Mouse (Mus musculus) ZHBTc4 (cell line): ENCODE data around the gene 4930578G10Rik.
A peak's percentile ranks its signal among the peaks of the same experiment; 100 is the strongest.
"Not testable (repeated sequence)": the region's sequence is repeated elsewhere in the genome, so short reads cannot be mapped to it uniquely, and the experiment has no call there.

Experiments
- DNase-seq: peaks from one replicate; pipeline ENCODE4 v3.0.0-alpha.2; 2011; ENCODE audit warnings: low read depth, low spot score

4930578G10Rik gene

GRCm38 (mm10) chr4:42735245-42735644 is at the start of gene 4930578G10Rik:
Gene 4930578G10Rik (plus strand): TSS chr4:42735545.
- DNase-seq = not testable (repeated sequence)

GRCm38 (mm10) chr4:42756477-42756876 is 21.1 kb downstream of the 4930578G10Rik start, which contains the start of gene Ccl19:
Gene Ccl19 (minus strand): TSS chr4:42756577.
- not testable (repeated sequence) for DNase-seq

- DNase-seq = not testable (repeated sequence)
These were observed 38.5 kb downstream of the 4930578G10Rik start, which contains the start of gene Ccl21a for GRCm38 (mm10) chr4:42773893-42774292. Gene Ccl21a (minus strand): TSS chr4:42773993.

GRCm38 (mm10) chr4:42853788-42854187 is 118.4 kb downstream of the 4930578G10Rik start, which contains the start of gene Fam205a1:
Gene Fam205a1 (minus strand): TSS chr4:42853888.
- not testable (repeated sequence) for DNase-seq

- DNase-seq = not testable (repeated sequence)
These were observed 121.3 kb downstream of the 4930578G10Rik start, which contains the start of gene Gm12394 for GRCm38 (mm10) chr4:42856671-42857070. Gene Gm12394 (minus strand): TSS chr4:42856771.

GRCm38 (mm10) chr4:42860483-42860882 is 125.1 kb downstream of the 4930578G10Rik start:
- DNase-seq = not testable (repeated sequence)

GRCm38 (mm10) chr4:42863487-42863886 is 128.1 kb downstream of the 4930578G10Rik start:
- not testable (repeated sequence) for DNase-seq

- DNase-seq = no peak
These were observed 132.0 kb downstream of the 4930578G10Rik start for GRCm38 (mm10) chr4:42867390-42867789.

- DNase-seq = no peak
These were observed 132.8 kb downstream of the 4930578G10Rik start for GRCm38 (mm10) chr4:42868193-42868592.

- DNase-seq = no peak
These were observed 135.4 kb downstream of the 4930578G10Rik start for GRCm38 (mm10) chr4:42870748-42871147.

- no peak for DNase-seq
These were observed 136.8 kb downstream of the 4930578G10Rik start for GRCm38 (mm10) chr4:42872151-42872550.

- DNase-seq = peak; percentile 67
These were observed 137.5 kb downstream of the 4930578G10Rik start for GRCm38 (mm10) chr4:42872746-42873435.

GRCm38 (mm10) chr4:42874134-42874533 is 138.8 kb downstream of the 4930578G10Rik start, which contains the start of gene Fam205c:
Gene Fam205c (minus strand): TSS chr4:42874234.
- DNase-seq = no peak

- peak; percentile 77 for DNase-seq
These were observed 141.4 kb downstream of the 4930578G10Rik start for GRCm38 (mm10) chr4:42876586-42877291.

GRCm38 (mm10) chr4:42877657-42878056 is 142.3 kb downstream of the 4930578G10Rik start:
- DNase-seq = no peak

- no peak for DNase-seq
These were observed 144.7 kb downstream of the 4930578G10Rik start for GRCm38 (mm10) chr4:42879829-42880676.

GRCm38 (mm10) chr4:42880677-42880948 is 145.3 kb downstream of the 4930578G10Rik start:
- DNase-seq = no peak

GRCm38 (mm10) chr4:42886926-42887325 is 151.6 kb downstream of the 4930578G10Rik start:
- DNase-seq = no peak

GRCm38 (mm10) chr4:42888806-42889205 is 153.5 kb downstream of the 4930578G10Rik start:
- DNase-seq = no peak

GRCm38 (mm10) chr4:42891176-42891575 is 155.8 kb downstream of the 4930578G10Rik start:
- DNase-seq = no peak

GRCm38 (mm10) chr4:42895118-42895517 is 159.8 kb downstream of the 4930578G10Rik start:
- no peak for DNase-seq
